Mouse (Mus musculus) liver, adult 2 months (tissue): Measurements from ENCODE around the gene Spout1.

ENCODE experiments used
- CTCF ChIP-seq: fragments of 200-500 bp; IDR thresholded peaks from 2 replicates; pipeline ENCODE4 v1.5.1; 2011; ENCODE audit warnings: low read depth, low read length, control low read depth
- POLR2A ChIP-seq: fragments of 200-500 bp; IDR thresholded peaks from 2 replicates; pipeline ENCODE4 v1.6.1; 2011; ENCODE audit warnings: low read length, control low read depth; ENCODE audit not compliant: insufficient read depth; ENCODE audit errors: extremely low read depth

DNA sequence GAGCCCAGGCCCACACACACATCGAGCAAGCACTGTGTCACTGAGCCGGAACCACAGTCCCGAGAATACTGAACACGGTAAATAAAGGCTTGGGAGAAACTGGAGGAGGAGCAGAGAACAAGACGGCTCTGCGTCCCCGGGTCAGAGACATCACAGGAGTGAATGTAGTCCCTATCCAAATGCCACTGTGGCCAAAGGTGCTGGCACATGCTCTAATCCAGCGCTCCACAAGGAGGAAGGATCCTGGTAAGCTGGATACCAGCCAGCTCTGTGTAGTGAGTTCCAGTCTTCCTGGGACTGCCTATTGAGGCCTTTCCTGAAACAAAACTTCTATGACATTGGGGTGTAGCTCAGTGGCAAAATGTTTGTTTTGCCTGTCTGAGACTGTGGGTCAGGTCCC is 25.6 kb downstream of the Spout1 start:
- no peak for TF ChIP-seq CTCF
- no peak for TF ChIP-seq POLR2A
